Mouse (Mus musculus) inflammation-experienced regulatory T-cells, adult 6 months (primary cell): Measurements from ENCODE around the gene Arhgef9. TPM values are rescaled to one million over a fixed set of nuclear protein-coding genes. Genes with fewer than 3 reads are reported as not detected.
A peak's percentile ranks its signal among the peaks of the same experiment; 100 is the strongest.

Source experiments
- ATAC-seq: one replicate; pipeline ENCODE4 v1.8.0; 2017
- polyA plus RNA-seq, 3 experiments: library from polyadenylated mRNA; unstranded; fragments of 100-300 nt; shearing (Covaris generic); gene quantifications; one replicate each; pipeline ENCODE4 v1.2.1; 2017

Arhgef9 gene
- 1 to 10 TPM in 1 of 3 experiments, under 1 TPM in 2; 0.50 to 1.5 (median 0.87) TPM for polyA plus RNA-seq

- ATAC-seq: no peak
These were observed at the start of gene Arhgef9 for GRCm38 (mm10) chrX:95196104-95196919. Gene Arhgef9, minus strand, starts transcription at chrX:95196856.

DNA sequence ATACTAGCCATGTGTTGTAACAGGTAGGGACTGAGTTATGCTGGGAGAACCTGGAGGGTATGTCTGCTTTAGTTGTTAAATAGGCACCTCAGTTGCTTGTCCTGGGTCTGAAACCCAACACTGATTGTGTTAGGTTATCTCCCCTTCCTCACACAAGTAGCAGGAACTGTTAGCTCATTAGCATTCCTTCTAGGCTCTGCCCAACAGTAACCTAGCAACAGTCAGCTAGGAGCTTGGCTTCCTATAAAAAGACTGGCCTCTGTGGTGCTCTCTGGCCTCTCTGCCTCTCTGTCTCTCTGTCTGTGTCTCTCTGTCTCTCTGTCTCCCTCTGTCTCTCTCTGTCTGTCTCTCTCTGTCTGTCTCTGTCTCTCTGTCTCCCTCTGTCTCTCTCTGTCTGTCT is 42.2 kb upstream of the Arhgef9 start:
- no peak for ATAC-seq

GRCm38 (mm10) chrX:95195363-95196103 is 1.1 kb downstream of the Arhgef9 start:
- ATAC-seq: no peak

DNA sequence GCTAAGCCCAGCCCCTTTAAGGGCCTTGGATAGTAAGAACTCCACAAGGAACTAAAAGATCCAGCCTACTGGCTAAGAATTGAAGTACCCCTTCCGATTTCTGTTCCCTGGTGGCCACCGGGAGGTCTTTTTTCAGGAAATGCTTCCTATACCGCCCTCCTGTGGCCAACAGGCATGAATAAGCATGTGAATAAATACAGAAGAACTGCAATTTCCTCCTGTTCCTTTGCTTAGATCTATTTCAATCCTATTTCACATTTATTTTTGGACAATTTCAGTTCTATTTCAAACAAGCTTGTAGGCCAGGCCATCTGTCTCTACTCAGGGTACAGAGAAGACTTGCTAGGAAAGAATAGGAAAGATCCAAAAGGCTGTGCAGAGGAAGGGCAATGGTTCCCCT is 20.7 kb downstream of the Arhgef9 start:
- peak; percentile 65 for ATAC-seq

DNA sequence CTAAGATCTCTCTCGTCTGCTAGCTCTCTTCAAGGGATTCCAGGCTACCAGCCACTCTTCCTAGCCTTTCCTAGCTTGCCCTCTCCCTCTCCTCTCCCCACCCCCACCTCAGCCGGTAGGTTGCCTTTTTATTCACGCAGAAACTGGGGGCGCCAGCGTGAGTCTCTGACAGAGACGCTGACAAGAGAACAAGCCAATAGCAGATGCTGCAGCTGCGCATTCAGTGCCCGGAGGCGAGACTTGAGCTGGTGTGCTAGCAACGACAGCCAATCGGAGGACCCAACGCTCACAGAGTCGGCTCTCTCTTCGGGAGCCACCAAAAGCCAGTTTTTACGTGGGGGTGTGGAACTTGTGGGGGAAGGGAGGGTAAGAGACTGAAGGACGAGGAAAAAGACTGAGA is 30.3 kb downstream of the Arhgef9 start:
- peak; percentile 98 for ATAC-seq

- peak; percentile 12 for ATAC-seq
These were observed 31.0 kb downstream of the Arhgef9 start for GRCm38 (mm10) chrX:95165671-95166127.

DNA sequence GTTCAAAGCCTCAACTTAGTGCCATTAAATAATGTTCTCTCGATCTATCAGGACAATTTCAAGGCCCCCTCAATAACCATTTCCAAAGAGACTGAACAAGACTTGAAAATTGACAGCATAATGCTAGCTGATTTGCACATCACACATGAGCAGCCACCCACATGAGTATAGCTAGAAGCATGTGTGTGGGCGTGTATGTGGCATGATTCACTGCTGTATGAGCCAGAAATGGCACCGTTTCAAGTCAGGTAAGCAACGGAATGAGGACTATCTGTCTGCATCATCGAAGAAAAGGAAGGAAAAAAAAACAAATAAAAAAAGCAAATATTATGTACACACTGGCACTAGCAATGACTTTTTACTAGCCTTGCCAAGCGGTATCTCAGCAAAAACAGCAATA is 32.5 kb downstream of the Arhgef9 start:
- no peak for ATAC-seq

- ATAC-seq: no peak
These were observed 33.2 kb downstream of the Arhgef9 start for GRCm38 (mm10) chrX:95163452-95163851.

- ATAC-seq: no peak
These were observed 39.7 kb downstream of the Arhgef9 start for GRCm38 (mm10) chrX:95156833-95157386.

- ATAC-seq: no peak
These were observed 58.0 kb downstream of the Arhgef9 start for GRCm38 (mm10) chrX:95138636-95139035.

- ATAC-seq: no peak
These were observed 63.2 kb downstream of the Arhgef9 start for GRCm38 (mm10) chrX:95133502-95133901.

DNA sequence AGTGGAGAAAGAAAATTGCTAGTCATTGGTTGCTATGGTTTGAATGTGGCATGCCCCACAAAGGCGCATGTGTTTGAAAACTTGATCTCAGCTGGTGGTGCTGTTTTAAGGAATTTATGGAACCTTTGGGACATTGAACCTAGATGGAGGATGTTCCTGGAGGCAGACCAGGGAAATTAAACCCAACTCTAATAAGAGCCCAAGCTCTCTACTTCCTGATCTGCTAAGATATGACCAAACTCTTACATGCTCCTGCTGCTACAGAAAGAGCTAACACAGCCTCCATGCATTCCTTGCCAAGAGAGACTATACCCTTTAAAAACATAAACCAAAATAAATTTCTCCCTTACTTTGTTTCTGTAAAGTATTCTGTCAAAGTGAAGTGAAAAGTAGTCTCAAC is 63.7 kb downstream of the Arhgef9 start:
- ATAC-seq: no peak

DNA sequence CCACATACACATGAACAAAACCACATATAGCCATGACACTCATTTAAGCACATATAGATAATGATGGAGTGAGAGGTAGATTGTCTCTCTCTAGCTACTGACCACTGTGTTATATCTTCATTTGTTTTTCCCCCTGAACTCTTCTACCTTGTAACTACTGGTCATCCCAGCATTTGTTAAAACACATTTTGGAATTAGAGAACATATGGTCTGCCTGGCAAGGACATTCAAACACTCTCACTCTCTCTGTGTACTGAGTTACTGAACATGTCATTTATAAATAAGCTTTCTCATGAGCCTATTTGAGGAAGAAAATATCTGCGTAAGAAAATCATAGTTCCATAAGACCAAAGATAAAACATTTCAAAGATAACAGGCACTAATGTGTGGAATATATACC is 64.9 kb downstream of the Arhgef9 start:
- no peak for ATAC-seq

- no peak for ATAC-seq
These were observed 73.2 kb downstream of the Arhgef9 start for GRCm38 (mm10) chrX:95123462-95123861.

DNA sequence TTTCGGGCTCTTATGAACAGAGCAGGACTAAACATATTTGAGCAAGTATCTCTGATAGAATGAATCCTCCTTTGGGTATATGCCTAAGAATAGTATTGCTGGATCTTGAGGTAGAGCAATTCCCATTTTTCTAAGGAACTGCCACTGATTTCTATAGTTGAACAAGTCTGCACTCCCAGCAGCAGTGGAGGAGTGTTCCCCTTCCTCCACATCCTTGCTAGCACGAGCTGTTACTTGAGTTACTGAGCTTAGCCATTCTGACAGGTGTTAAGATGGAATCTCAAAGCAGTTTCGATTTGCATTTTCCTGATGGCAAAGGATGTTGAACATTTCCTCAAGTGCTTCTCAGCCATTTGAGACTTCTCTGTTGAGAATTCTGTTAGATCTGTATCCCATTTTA is 92.3 kb downstream of the Arhgef9 start:
- no peak for ATAC-seq

- no peak for ATAC-seq
These were observed 109.0 kb downstream of the Arhgef9 start for GRCm38 (mm10) chrX:95087674-95088073.

GRCm38 (mm10) chrX:95077013-95077699 is 119.5 kb downstream of the Arhgef9 start:
- peak; percentile 64 for ATAC-seq

DNA sequence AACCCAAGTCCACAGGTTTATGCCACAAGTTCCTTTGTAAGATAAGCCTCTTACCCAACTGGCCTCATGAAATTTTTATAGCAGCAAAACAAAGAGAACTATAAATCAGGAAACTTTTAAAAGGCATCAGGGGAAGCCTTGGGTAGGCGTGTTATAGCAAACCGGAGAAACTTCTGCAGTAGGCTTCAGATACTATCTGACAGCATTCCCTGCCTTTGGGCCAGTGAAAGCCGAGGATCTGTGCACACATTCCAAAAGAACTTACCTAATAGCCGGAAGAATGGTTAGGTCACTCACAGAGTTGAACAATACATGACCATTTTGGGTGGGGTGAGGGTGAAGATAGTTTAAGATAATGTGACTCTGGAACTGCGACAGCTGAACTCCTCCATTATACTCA is 168.7 kb downstream of the Arhgef9 start:
- ATAC-seq: no peak

DNA sequence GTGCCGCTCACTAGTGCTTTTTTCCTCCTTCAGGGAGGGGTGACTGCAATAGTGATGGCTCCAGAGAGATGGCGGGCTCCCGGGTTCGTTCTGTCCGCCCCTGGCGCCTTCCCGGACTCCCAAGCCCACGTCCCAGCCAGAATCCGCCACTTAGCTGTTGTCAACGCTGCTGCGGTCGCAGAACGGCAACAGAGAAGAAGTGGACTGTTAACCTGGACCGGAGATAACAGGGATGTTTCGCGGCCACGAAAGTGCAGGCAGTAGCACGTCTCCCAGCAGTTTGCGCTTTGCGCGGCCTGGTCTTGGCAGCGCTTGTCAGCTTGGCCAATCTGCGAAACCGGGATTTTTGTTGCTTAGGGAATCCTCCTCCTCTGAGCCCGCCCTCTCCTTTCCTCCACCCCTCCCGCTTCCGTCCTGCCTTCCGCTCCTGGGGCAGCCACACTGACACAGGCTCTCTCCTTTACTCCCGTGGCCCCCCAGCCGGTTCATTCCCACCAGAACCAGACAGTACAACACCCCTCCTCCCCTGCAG is 170.2 kb downstream of the Arhgef9 start, which contains the start of gene Spin4:
Gene Spin4, minus strand, starts transcription at position 322 of the 532 bp plus-strand sequence.
- ATAC-seq: peak; percentile 63

DNA sequence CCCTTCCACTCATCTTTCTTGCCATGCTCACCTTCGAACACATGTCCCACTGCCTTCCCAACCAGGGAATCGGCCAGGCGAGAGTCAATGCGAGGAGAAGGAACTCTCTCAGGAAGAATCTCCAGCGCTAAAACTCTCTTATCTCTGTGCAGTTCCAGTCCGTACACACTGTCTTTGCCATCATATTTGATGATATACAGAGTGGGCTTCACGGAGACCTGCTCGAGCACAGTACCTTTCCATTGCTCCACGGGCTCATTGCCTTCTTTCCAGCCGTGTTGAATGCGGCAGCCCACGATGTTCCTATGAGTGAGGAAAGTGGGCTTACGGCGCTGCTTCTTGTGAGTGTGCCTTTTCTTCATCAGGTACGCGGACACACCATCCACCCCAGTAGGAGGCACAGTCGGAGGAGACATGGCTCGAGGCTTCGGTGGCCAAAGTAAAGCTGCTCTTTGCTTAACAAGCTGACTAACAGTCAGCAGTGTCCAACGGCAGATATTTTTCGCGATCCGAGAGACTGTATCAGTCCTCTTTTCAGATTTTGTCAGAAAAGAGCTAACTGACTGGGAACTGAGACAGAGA is 170.8 kb downstream of the Arhgef9 start:
- ATAC-seq: peak; percentile 45

DNA sequence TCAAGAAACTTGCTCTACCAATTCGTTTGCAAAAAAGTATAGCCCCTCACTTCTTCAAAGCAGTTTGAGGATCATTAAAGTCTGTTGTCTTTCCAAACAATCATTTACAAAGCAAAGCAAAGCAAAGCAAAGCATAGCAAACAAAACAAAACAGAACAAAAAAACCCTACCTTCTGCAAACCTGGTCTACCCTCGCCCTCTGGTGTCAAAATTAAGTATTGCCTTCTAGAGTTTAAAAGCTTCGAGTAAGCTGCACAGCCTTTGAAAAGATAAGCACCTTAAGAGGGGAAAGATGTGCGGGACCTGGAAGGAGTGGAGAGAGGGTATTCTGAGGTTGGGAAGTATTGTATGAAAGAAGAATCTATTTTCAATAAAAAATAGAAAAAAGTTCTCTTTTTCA is 184.6 kb downstream of the Arhgef9 start:
- ATAC-seq: no peak
